Mouse (Mus musculus): ENCODE results near the gene Il12rb2. TPM values are rescaled to one million over a fixed set of nuclear protein-coding genes. Genes with fewer than 3 reads are reported as not detected.

Gene Il12rb2
- 0.08 TPM in 1 of 2 replicates, not detected in the other for polyA plus RNA-seq (2015; fragmentation: Nextera tagmentation; extraction: Ambion mirVana)

GRCm38 (mm10) chr6:67375982-67376391 lies at the start of gene Il12rb2:
TSS of gene Il12rb2 (minus strand) at chr6:67376188.

Other genes starting within 250 kb of the Il12rb2 start
- gene Serbp1, start 138.0 kb downstream of the Il12rb2 start, polyA plus RNA-seq (2015; fragmentation: Nextera tagmentation; extraction: Ambion mirVana), result 228 and 253 TPM in 2 replicates
- gene Il23r, start 115.7 kb upstream of the Il12rb2 start, polyA plus RNA-seq (2015; fragmentation: Nextera tagmentation; extraction: Ambion mirVana), result 0.06 TPM in 2 replicates
- 191 and 218 TPM in 2 replicates for gene Tacstd2, start 159.6 kb upstream of the Il12rb2 start, polyA plus RNA-seq (2015; fragmentation: Nextera tagmentation; extraction: Ambion mirVana)

Measured in urinary bladder, postnatal 0 days (tissue).